Mouse (Mus musculus): ENCODE results near the gene Tenm4.

Tenm4 gene

DNA sequence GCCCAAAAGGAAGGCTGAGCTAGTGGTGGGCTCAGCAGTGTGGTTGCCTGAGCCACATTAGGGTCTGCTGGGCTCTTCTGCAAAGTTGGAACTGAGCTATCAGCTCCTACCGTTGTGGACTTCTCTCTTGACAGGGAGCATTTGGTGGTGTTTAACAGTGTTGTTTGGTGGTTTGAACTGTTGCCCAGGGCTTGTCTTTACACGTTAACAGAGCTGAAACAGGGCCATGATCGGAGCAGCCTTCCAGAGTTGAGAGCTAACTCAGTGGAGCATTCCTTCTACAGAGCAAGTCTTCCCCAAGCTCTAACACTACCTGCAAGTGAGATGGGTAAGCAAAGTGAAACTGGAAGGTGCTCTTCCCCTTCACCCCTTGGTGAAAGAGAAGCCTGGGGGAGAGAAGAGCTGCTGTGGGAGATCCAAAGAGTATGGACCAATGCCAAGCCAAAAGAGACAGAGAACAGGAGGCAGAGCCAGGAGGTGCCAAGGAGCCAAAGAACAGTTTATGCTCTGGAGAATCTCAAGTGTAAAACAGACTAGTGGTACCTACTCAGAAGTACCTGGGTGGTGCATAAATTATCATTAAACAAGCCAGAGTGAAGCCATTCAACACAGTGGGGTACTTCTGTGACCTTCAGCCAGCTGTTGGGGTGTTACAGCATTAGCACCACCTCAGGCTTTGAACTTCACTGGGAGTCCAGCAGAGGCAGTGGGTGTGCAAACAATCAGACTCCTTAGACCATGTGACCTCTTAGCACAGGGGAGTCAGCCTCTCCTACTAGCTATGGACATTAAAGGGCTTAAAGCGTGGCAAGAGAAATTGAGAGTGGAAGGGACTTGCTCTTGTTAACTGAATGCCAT, 71.5 kb downstream of the Tenm4 start:
- DNase-seq (ENCODE audit: low spot score in 2 of 2) = peak in 1 of 2 experiments; percentile 3

- no peak for DNase-seq (ENCODE audit: low spot score in 2 of 2)
Measured at GRCm38 (mm10) chr7:96244796-96245195, 73.8 kb downstream of the Tenm4 start.

- DNase-seq (ENCODE audit: low spot score in 2 of 2) = no peak
Measured at GRCm38 (mm10) chr7:96259630-96260029, 88.6 kb downstream of the Tenm4 start.

DNA sequence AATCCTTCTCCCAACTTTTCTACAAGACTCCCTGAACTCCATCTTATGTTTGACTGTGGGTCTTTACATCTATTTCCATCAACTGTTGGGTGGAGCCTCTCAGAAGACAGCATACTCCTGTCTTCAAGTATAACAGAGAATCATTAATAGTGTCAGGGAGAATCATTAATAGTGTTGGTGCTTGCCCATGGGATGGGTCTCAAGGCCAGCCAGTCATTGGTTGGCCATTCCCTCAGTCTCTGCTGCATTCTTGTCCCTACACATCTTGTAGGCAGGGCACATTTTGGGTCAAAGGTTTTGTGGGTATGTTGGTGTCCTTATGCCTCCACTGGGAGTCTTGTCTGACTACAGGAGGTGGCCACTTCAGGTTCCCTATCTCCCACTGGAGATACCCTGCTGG, 91.1 kb downstream of the Tenm4 start:
- no peak for DNase-seq (ENCODE audit: low spot score in 2 of 2)

DNA sequence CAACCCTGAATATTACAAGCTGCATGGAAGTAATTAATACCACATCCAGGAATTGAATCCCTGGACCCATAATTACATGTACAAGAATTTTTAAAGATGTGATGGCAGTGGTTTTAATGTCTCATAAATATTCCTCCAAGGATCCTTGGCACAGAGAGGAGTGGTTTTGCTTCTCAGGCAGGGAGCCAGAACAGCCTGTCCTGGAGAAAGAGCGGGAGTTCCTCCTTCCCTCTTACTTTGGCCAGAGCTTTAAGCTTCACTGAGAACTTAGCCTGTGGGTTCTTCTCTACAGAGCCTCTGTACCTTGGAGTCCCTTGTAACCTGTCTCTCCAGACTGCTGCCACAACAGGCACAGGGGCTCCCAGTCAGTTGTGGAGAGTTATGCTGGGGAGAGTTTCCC, 94.9 kb downstream of the Tenm4 start:
- DNase-seq (ENCODE audit: low spot score in 2 of 2) = no peak

DNA sequence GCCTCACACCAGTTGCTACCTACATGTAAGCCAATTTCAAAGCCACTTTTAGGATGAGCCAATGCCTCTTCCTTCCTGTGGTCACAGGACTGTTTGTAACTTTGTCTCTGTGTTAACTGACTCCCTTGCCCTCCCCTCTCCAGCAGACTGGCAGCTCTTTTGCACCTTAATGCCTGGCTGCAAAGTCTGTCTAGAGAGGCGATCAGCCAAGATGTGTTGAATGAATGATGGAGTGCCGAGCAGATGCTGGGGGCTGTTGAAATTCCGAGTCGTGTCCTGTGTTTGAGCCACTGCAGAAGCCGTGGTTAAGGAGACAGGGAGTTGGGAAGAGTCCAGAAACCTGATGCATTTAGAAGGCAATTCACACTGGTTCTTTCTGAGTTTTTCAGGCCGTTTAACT, 96.2 kb downstream of the Tenm4 start:
- no peak for DNase-seq (ENCODE audit: low spot score in 2 of 2)

DNA sequence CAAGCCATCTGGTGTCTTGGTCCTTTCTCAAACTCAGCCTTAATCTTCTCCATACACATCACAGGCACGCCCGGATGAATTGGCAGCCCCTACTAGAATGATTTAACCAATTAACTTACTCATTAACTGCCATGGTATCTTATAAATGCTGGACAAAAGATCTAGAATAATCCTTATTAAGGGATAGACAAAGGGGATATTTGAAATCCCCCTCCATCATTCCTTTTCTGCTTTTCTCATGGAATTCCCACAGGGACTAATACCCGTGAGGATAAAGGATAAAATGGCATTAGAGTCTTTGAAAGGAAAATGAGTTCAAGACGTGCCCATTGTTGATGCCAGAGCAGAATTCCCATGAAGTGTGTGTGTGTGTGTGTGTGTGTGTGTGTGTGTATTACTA, 99.6 kb downstream of the Tenm4 start:
- no peak for DNase-seq (ENCODE audit: low spot score in 2 of 2)

DNA sequence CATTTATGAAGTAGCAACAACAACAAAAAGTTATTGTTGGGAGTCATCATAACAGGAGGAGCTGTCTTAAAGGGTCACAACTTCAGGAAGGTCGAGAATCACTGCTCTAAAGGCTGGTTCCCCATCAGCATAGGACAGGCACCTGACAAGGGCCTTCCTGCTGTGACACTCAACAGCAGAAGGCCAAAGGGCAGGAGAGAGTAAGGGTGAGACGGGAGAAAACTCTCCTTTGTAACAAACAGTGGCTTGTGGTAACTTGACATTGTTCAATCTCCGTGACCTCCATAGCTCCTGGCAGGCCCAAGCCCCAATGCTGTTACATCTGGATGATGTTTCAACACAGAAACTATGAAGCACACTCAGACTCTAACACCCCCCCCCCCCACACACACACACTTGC, 101.0 kb downstream of the Tenm4 start:
- no peak for DNase-seq (ENCODE audit: low spot score in 2 of 2)

- DNase-seq (ENCODE audit: low spot score in 2 of 2) = no peak
Measured at GRCm38 (mm10) chr7:96274486-96274885, 103.4 kb downstream of the Tenm4 start.

- no peak for DNase-seq (ENCODE audit: low spot score in 2 of 2)
Measured at GRCm38 (mm10) chr7:96277550-96277949, 106.5 kb downstream of the Tenm4 start.

GRCm38 (mm10) chr7:96278378-96278777, 107.3 kb downstream of the Tenm4 start:
- no peak for DNase-seq (ENCODE audit: low spot score in 2 of 2)

- no peak for DNase-seq (ENCODE audit: low spot score in 2 of 2)
Measured at GRCm38 (mm10) chr7:96280795-96281194, 109.7 kb downstream of the Tenm4 start.

- no peak for DNase-seq (ENCODE audit: low spot score in 2 of 2)
Measured at GRCm38 (mm10) chr7:96290576-96290975, 119.5 kb downstream of the Tenm4 start.

- DNase-seq (ENCODE audit: low spot score in 2 of 2) = no peak
Measured at GRCm38 (mm10) chr7:96295959-96296358, 124.9 kb downstream of the Tenm4 start.

DNA sequence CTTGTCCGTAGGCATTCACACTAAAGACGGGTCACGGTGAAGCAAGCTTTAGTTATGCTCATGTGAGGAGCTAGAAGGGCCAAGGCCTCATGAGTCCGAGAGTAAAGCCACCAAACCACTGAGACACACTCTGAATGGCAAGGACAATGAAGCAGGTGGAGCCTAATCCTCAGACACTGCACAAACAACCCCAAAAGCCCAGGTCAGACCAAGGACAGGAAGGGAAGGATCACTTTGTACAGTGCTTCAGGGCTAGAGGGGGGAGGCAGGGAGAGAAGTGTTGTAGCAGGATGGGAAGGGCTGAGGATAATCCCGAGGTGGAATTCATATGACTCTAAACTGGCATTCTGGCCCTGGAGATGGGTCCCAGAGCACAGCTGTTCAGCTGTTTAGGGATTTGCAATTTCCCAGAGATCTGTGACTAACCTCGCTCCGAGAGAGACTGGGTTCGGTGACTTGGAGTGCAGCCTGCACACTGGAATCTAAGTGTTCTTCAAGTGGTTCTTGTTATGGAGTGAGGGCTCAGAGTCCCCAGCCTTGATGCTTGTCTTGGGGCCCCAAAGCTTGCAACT, 129.9 kb downstream of the Tenm4 start:
- no peak for DNase-seq (ENCODE audit: low spot score in 2 of 2)

DNA sequence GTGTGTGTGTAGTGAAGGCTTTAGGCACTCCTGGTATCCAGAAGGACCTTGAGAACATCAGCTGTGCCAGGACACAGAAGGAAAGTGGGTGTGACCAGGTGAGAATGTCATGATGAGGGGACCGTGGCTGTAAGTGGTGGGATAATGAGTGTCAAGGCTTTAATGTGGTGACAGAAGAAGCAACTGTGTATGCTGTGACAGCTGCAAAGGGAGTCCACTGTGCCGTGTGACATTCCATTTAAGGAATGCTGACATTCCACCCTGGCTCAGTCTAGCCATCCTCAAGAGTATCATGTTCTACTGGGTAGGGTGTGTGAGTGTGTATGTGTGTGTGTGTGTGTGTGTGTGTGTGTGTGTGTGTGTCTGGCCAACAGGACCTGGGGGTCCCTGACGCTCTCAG, 130.8 kb downstream of the Tenm4 start:
- DNase-seq (ENCODE audit: low spot score in 2 of 2) = no peak

- DNase-seq (ENCODE audit: low spot score in 2 of 2) = no peak
Measured at GRCm38 (mm10) chr7:96303963-96304362, 132.9 kb downstream of the Tenm4 start.

- DNase-seq (ENCODE audit: low spot score in 2 of 2) = no peak
Measured at GRCm38 (mm10) chr7:96305382-96305935, 134.4 kb downstream of the Tenm4 start.

- DNase-seq (ENCODE audit: low spot score in 2 of 2) = no peak
Measured at GRCm38 (mm10) chr7:96308106-96308505, 137.1 kb downstream of the Tenm4 start.

DNA sequence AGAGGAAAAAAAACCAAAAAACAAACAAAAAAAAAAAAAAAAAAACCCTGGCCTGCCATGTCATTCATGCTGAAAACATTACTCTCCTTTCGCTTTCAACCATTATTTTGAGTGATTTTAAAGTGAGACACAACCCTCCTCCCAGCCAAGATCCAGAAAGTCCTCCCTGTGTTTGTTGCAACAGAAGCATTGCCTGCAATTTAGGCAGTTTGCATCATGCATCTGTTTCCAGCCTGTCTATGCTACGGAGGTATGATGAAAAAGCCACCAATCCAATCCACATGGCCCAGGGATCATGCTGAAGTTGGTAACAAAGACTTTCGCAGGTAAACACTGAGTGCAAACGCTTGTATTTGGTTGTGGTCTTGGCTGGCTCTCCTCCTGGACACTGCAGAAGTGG, 158.3 kb downstream of the Tenm4 start:
- no peak for DNase-seq (ENCODE audit: low spot score in 2 of 2)

- no peak for DNase-seq (ENCODE audit: low spot score in 2 of 2)
Measured at GRCm38 (mm10) chr7:96331186-96331585, 160.1 kb downstream of the Tenm4 start.

DNA sequence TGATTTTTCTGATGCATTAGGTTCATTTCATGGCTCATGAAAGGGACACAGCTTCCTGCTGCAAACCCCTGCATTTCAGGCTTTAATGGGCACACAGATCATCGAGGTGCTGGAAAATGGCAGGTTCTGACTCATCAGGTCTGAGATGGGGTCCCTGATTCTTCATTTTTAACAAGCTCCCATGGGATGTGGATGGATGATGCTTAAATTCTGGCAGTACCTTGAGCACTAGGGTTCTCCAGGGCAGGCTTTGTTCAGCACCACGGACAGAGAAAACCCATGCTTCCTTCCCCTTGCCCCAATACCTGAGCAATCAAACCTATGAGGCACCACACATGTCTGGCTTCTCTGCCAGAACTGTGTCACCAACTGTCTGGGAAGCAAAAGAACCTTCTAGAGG, 163.3 kb downstream of the Tenm4 start:
- DNase-seq (ENCODE audit: low spot score in 2 of 2) = no peak

- DNase-seq (ENCODE audit: low spot score in 2 of 2) = no peak
Measured at GRCm38 (mm10) chr7:96336376-96336775, 165.3 kb downstream of the Tenm4 start.

All from heart, adult 9 months (tissue).